Mouse (Mus musculus) liver (tissue): ENCODE data around the gene Dner.
"Not testable (repeated sequence)": the region's sequence is repeated elsewhere in the genome, so short reads cannot be mapped to it uniquely, and the experiment has no call there.

Experiments
- DNase-seq: peaks from one replicate; pipeline ENCODE4 v3.0.0-alpha.2; 2020; ENCODE audit warnings: mixed read lengths

The Dner gene

DNA sequence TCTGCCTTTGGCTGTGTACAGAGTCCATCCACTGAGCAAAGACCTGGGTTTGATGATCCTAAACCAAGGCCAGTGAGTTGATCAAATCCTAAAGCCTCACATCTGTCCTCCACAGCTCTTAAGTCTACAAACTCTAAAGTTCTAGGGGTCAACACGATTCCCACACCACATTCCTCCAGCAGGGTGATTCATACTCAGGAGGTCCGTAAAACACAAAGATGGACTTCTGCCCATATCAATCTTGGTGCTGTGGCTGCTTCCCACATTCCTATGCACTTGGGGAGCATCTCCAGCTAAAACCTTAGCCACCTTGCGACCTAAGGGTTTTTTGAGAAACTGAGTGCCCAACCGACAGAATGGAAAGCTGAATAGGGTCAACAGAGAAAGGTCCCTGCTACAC lies 305.1 kb downstream of the Dner start:
- DNase-seq: no peak

GRCm38 (mm10) chr1:84387616-84388015 lies 308.4 kb downstream of the Dner start:
- DNase-seq: no peak

- no peak for DNase-seq
These were observed 309.4 kb downstream of the Dner start for GRCm38 (mm10) chr1:84386481-84387146.

GRCm38 (mm10) chr1:84382709-84383108 lies 313.3 kb downstream of the Dner start:
- DNase-seq: no peak

- no peak for DNase-seq
These were observed 314.0 kb downstream of the Dner start for GRCm38 (mm10) chr1:84382064-84382463.

DNA sequence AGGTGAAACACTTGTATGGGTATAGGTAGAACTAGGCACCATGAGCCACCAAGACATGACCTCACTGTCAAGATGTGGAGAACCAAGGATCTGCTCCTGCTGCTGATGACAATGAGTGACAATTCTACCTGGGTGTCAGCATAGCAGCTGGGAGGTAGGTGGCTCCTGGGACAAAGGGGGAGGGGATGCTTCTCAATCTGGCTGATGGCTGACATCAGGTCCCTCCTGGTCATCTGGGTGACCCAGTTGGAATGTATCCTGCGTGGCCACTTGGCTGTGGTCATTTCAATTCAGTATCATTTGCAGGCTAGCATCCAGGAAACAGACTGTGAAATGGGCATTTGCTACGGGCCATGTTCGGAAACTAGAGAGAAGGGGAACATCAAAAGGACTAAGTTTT lies 315.1 kb downstream of the Dner start:
- no peak for DNase-seq

DNA sequence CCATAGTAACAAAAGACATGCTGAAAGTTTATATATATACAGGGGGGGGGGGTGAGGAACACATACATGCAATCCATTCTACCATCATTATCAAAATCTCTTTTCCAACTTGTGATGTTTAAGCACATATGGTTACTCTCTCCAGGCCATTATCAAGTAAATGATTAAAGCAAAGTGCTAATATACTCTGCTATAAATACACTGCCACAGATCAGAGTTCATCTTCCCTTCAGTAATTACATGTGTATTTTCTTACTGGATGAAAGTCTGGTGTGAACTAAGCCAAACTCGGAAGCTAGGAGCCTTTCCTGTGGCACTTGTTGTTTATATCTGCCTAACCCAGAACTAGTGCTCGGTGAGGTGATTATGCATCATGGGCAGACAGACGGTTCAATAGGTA lies 328.3 kb downstream of the Dner start:
- no peak for DNase-seq

GRCm38 (mm10) chr1:84366553-84366952 lies 329.5 kb downstream of the Dner start:
- DNase-seq: no peak

GRCm38 (mm10) chr1:84363967-84364366 lies 332.1 kb downstream of the Dner start, which contains the start of gene Pid1:
TSS of gene Pid1 (minus strand) at chr1:84364180.
- DNase-seq: no peak

DNA sequence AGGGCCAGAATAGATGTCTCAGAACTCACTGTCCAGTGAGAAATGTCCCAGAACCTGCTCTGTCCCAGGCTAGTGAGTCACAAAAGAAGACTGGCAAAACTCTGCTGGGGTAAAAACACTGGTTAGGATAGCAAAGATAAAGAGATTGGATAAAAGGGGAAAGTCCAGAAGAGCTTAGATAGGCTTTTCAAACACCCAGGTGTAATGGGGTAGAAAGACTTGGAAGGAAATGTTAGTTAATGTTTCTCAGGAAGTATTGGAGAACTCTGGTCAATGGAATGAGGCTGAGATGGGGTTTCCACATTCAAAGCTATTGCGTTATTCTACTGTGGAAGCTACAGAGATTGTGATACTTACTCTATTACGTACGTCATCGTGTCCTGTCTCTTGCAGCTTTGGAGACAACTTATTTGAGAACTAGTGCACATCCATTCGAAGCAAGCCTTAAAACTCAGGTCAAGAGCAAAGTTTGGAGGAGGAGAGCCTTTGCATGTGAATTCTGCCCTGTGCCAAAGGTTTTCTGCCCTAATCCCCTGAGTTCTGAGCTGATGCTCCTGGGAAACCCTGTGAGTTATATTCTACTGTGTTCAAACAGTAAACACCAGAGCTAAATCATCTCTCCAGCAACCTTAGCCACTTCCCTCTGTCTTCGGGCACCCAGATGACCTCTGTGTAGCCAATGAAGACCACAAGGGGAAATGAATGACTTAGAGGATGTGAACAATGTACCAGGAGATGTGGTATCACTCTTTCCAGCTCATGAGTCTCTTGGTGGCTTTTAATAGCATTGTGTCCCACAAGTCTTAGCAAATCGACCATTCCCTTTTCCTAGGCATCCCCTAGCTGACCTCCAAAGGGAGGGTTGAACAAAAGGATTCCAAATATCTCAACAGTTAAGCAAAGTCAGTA lies 333.1 kb downstream of the Dner start:
- DNase-seq: no peak

DNA sequence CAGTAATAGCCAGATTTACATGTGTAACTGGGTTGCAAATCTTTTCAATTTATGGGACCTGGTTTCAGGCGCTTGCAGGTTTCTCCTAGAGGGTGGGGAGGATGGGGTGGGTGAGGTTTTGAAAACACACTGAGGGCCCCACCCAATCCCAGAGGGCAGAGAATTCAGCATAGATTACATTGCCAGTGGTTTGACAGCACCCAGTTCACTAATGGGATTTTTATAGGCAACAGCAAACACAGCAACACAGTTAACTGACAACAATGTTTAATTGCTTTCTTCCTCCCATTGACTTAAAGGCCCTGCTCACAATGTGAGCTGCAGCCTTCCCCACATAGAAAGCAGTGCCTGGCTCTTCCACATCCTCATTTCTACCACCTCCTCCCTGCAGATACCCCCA lies 333.8 kb downstream of the Dner start:
- DNase-seq: no peak

DNA sequence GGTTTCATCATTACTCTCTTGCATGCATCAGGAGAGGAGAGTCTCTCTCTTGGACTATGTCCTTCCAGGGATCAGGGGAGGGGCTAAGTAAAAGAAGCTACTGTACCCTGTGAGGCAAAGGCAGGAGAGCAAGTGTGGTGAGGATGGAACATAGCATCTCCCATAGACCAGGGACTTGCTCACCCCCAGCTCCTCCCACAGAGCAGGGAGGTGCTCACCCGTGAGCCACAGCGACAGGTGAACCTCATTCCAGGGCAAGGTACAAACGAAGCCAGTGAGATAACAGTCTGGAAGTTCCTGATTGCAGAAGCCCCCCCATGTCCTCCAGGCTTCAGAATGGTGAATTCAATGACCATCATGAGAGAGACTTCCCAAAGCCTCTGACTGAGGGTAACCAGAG lies 334.6 kb downstream of the Dner start:
- DNase-seq: no peak

DNA sequence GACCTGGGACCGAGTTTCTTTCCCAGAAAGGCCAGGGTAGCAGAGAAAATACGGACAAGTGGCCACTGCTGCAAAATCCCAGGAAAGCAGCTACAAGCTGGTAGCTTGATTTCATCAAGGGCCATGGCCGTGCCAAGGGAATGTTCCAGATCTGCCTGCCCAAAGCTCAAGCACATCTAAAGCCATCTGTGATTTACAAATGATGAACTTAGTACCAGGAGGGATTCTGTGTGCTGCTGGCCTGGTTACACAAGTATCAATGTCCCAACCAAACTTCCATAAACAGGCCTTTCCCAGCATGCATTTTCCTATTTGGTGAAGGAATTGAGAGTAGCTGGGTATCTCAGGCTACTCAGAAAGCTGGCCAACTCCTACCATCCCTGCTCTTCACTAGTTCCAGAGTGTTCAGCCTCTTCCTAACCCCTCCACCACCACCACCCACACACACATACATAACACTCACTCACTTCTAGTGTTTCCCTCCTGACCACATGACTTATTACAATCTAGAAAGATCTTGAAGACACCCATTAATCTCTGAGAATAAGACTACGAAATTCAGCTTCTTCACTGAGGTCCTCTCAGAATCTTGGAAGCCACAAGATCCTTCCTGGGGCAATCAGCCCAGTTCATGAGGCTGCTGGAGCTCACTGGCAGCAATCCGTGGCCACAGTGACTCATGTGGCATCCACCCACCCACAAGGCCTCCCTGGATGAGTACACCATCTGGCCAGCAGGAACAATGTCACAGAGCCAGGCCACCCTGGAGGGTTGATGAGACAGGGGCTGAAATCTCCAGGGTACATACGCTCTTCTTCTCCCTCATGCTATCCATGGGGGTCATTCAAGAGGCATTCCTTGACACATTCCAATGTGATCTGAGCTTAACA lies 336.2 kb downstream of the Dner start:
- DNase-seq: no peak

DNA sequence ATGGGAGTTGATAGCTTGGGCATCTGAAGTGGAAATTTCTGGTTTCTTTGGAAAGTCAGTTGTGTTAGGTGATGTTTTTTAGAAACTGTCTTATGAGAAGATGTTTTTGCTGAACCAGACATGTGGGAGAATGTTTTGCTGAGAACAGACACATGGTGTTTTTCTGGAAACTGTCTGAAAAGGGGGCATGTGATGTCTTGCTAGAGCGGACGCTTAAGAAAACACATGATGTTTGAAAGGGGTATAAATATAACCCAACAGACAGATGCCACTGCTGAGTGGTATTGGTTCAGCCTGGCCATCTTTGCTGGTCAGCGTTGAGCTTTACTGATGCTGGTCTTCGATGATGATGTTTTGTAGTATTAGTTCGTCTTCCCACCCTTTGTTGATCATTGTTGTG lies 338.8 kb downstream of the Dner start:
- DNase-seq: no peak

DNA sequence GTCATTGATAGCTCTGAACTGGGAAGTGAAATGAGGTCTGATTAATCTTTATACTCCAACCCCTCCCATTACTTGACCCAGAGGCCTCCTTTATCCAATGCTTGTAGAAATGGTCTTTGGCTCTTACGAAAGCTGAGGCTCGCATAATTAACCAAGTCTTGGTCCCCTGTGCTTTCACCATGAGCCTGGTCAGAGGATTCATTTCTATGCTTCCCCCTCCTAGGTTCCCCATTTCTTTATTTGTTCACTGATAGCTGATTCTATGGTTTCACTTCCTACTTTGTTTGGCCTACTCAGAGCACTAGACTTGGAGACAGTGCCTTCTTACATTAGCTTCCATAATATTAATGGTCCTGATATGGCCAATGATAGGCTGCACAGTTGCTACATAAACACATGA lies 345.8 kb downstream of the Dner start:
- no peak for DNase-seq

DNA sequence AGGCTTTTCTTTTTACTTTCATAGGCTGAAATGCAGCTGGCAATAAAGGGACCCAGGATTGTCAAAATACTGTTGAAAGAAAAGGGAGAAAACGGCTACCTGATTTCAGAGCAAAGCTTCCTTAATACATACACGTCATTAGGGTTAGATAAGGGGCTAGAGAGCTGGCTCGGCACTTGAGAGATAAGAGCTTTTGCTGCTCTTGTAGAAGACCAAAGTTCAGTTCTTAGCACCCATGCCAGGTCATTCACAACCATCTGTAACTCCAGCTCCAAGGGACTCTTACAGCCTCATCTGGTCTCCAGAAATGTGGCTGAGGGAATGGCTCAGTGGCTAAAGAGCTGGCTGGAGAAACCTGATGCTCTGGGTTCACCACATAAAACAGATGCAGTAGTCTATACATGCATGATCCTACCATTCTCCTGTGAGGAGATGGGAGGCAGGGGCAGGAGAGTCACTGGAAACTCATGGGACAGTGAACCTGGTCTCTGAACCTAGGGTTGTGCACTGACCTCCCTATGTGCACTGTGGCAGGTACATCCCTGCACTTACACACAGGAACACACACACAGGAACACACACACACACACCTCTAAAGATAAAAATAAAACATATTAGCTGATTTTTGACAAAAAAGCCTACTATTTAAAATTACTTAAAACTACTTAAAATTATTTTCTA lies 348.1 kb downstream of the Dner start:
- DNase-seq: no peak

GRCm38 (mm10) chr1:84332797-84333196 lies 363.2 kb downstream of the Dner start:
- not testable (repeated sequence) for DNase-seq

DNA sequence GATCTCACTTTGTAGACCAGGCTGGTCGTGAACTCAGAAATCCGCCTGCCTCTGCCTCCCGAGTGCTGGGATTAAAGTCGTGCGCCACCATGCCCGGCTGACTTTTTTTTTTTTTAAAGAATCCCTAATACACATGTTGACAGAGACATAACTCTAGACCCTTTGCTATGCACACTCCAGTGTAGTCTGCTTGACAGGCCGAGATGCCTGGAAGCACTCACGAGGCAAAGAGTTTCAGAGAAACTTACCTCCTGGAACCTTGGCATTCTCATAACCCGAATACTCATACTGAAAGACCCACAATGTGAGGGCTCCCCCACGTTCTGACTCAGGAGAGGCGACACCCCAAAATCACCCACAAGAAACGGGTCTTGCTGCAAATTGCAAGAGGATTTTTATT lies 364.2 kb downstream of the Dner start:
- not testable (repeated sequence) for DNase-seq

- no peak for DNase-seq
These were observed 370.7 kb downstream of the Dner start for GRCm38 (mm10) chr1:84325309-84325708.

DNA sequence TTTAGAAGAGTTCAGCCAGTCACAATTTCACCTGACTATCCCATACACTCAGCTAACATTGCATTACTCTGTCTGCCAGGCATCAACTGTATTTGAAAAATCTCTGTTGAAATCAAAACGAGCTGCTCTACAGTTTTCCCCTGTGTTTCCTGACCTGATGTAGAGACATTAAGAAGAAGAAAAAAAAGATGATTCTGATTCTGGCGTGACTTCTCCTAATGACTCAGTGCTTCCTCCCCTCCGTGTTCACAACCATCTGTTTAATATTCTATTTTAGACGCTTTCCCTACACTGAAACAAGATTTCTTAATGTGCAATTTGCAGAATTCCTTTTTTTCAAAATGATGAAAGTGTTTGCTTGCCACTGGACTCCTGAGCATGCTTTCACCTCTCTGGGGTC lies 374.7 kb downstream of the Dner start:
- DNase-seq: no peak
